Mouse (Mus musculus) cortical plate, adult 2 months (tissue): ENCODE data around the gene Tomm40. TPM values are rescaled to one million over a fixed set of nuclear protein-coding genes. Genes with fewer than 3 reads are reported as not detected.

ENCODE experiments used
- H3K27ac ChIP-seq: fragments of 200-500 bp; 2 replicates; pipeline ENCODE4 v1.5.1; 2012; ENCODE audit warnings: low read length, control low read depth, inconsistent platforms; ENCODE audit not compliant: insufficient read depth
- H3K4me1 ChIP-seq: fragments of 200-500 bp; 2 replicates; pipeline ENCODE4 v1.6.1; 2011; ENCODE audit warnings: low read length; ENCODE audit not compliant: control insufficient read depth, insufficient read depth
- H3K4me3 ChIP-seq: fragments of 200-500 bp; 2 replicates; pipeline ENCODE4 v1.5.1; 2011; ENCODE audit warnings: mild to moderate bottlenecking, low read length, control low read depth; ENCODE audit not compliant: insufficient read depth
- CTCF ChIP-seq: fragments of 200-500 bp; IDR thresholded peaks from 2 replicates; pipeline ENCODE4 v1.5.1; 2011; ENCODE audit warnings: mild to moderate bottlenecking, control low read depth, low read length; ENCODE audit not compliant: insufficient read depth; ENCODE audit errors: extremely low read depth
- POLR2A ChIP-seq: fragments of 200-500 bp; IDR thresholded peaks from 2 replicates; pipeline ENCODE4 v1.6.1; 2011; ENCODE audit warnings: mild to moderate bottlenecking, low read length, control low read depth; ENCODE audit not compliant: insufficient read depth; ENCODE audit errors: extremely low read depth
- polyA plus RNA-seq: library from polyadenylated mRNA; depleted of rRNA; stranded (reverse); fragments of >200 nt; gene quantifications from 2 replicates; pipeline ENCODE4 v1.2.3, GENCODE M21; 2012

The Tomm40 gene
- polyA plus RNA-seq, 1 experiment = 108 TPM

DNA sequence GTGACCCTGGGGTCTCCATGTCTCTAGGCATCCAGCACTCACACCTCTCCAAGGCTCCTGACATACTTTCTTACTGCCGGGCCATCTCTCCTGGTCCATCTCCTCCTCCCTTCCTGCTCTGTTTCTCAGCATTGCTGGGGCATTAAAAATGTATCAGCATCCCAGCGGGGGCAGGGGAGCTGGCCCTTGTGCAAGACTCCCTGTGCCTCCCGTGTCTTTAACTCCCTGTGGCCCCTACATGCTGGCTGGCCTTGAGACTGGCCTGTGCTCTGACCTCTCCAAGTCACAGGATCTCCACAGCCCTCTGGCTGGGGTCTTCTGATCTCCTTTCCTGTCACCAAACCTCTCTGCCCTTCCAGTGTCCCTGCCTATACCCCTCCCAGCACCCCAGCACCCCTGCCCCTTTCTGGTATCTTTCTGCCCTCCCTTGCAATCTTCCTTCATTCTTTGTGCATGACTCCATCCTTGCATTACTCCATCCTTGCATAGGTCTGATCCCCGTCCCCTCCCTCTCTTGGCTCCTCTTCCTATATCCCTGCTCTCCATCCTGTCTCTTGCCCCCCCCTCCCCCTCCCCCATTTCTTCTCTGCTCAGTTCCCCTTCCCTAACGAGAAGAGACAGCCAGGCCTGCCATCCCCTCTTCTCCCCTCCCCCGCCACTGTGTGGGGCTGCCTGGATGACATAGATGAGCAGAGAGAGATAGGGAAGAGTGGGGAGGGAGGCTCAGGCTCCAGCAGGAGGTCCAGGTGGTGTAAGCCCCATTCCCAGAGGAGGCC lies 31.4 kb upstream of the Tomm40 start:
- Histone ChIP-seq H3K4me1 (no peaks in the 10 kb centered on the region), H3K27ac (no peak overlapping the region), H3K4me3 (no peak overlapping the region)
- TF ChIP-seq POLR2A (no peak), CTCF (no peak)

DNA sequence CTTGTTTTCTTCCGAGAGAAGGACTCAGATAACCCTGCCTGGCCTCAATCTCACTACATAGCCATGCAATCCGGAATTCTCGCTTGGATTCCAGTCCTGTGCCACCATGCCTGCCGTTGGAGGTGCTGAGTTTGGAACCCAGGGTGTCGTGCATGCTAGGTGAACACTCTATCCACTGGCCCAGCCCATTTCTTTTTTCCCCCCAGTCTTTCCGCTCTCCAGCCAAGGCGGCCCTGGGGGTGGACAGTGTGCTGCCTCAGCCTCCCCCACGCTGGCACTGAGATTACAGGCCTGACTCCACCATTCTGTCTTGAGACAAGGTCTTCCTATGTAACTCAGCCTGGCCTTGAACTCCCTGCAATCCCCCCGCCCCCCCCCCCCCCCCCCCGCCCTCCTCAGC lies 30.7 kb upstream of the Tomm40 start:
- no peak overlapping the region for H3K4me3 ChIP-seq
- no peaks in the 10 kb centered on the region for H3K4me1 ChIP-seq
- TF ChIP-seq POLR2A = no peak
- H3K27ac ChIP-seq = no peak overlapping the region

DNA sequence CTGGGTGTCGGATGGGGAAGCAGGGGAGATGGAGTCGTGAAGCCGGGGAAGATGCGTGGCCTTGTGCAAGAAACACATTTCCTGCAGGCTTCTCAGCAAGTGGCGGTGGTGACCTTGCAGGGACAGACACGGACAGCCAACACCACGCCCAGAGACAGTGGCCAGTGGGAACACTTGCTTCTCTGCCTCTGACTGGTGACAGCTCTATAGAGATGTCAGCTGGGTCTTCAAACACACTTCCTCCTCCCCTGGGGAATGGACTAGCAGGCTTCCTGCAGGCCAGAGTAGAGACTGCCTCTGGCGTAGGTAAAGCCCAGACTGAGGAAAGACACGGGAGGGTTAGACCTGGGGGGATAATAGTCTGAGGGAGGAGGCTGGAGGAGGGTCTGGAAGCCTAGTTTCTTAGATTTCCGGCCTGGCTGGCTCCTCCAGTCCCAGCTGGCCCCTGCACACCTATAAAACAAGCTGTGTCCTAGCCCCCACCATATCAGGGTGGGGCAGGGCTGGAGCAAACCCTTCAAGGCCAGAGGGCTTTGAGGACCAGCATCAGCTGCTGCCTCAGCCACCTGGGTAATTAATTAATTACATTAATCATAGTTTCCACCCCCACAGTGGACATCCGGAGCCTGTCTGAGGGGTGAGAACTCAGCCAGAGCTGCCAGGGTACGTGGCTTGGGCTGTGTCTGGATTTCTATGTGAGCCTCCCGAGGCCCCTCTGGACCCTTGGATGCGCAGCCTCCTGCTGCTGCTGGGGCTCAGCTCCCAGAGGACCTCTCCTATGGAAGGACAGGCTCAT lies 29.6 kb upstream of the Tomm40 start:
- H3K4me1 ChIP-seq = no peaks in the 10 kb centered on the region
- no peak overlapping the region for H3K4me3 ChIP-seq
- no peak for TF ChIP-seq CTCF
- TF ChIP-seq POLR2A = no peak
- H3K27ac ChIP-seq = no peak overlapping the region

DNA sequence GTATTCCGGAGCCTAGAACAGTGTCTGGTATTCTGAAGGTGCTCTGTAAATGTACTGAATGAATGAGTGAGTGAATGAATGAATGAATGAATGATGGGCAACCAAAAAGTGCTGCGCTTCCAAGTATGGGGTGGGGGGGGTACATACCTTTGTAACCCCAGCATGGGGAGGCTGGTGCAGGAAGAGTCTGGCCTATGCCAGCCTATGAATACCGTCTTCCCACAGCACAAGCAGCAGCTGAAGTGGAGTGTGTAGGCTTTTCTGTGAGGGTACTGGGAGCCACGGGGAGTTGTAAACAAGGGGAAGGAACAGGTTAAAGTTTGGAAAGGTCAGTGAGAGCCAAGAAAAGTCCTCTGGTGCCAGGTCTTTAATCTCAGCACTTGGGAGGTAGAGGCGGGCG lies 28.6 kb upstream of the Tomm40 start:
- no peak for TF ChIP-seq POLR2A
- no peak for TF ChIP-seq CTCF
- H3K4me3 ChIP-seq = no peak overlapping the region
- no peak overlapping the region for H3K27ac ChIP-seq
- no peaks in the 10 kb centered on the region for H3K4me1 ChIP-seq

DNA sequence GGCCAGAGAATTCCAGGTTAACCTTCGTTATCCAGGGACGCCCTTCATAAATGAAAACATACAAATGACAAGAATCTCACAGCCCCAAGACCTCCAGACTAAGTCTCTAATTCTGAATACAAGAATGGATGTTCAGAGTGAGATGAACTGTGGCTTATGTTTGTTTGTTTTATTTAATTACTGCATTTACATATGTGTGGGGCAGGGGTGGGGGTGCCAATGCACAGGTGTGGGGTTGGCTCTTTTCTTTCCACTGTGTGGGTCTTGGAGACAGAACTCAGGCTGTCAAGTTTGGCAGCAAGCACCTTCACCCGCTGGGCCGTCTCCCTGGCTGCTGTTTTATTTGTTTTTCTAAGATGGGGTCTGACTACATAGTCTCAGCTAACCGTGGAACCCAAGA lies 27.2 kb upstream of the Tomm40 start:
- TF ChIP-seq CTCF = no peak
- no peak for TF ChIP-seq POLR2A
- Histone ChIP-seq H3K4me3 (no peak overlapping the region), H3K4me1 (no peaks in the 10 kb centered on the region), H3K27ac (no peak overlapping the region)

DNA sequence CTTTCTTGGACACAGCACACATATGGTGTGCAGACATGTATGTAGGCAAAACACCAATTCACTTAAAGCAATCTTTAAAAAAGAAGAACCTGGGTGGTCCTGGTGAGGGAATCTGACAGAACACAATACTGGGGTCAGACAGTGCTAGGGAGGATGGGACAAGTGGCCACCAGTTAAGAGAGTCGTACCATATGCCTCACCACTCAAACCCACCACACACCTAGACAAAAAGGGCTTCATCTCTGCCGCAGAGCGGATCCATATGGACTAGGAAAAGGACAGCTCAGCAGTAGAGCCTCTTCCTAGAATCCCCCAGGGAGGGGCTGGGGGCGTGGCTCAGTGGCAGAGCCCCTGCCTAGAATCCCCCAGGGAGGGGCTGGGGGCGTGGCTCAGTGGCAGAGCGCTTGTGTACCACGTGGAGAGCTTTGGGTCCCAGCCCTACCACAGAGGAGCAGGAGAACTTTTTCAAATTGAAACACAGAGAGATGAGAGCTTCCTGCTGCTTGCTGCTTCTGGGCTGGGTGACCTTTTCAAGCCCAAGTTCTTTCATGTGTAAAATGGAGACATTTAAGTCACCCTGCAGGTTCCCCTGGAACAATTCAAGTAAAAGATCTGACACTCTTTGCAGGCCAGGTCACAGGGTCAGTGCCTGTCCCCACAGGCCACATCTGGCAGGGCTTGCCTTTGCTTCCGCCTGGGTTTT lies 26.2 kb upstream of the Tomm40 start:
- TF ChIP-seq CTCF (no peak), POLR2A (no peak)
- H3K4me3 ChIP-seq = no peak overlapping the region
- no peak overlapping the region for H3K27ac ChIP-seq
- no peaks in the 10 kb centered on the region for H3K4me1 ChIP-seq

DNA sequence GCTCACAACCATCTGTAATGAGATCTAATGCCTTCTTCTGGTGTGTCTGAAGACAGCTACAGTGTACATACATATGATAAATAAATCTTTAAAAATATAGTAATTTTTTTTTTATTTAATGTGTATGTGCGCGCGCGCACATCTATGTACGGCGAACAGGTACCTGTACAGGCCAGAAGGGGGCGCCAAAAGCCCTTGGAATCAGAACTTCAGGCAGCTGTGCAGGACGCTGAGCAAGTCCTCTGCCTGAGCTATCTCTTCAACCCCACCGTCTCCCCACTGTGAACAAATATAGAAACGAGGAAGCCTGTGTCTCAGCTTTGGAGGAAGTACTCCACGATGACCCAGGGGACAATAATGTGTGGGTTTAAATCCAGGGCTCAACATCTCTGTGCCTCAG lies 25.0 kb upstream of the Tomm40 start:
- no peak overlapping the region for H3K27ac ChIP-seq
- TF ChIP-seq POLR2A (no peak), CTCF (no peak)
- no peak overlapping the region for H3K4me3 ChIP-seq
- no peaks in the 10 kb centered on the region for H3K4me1 ChIP-seq

DNA sequence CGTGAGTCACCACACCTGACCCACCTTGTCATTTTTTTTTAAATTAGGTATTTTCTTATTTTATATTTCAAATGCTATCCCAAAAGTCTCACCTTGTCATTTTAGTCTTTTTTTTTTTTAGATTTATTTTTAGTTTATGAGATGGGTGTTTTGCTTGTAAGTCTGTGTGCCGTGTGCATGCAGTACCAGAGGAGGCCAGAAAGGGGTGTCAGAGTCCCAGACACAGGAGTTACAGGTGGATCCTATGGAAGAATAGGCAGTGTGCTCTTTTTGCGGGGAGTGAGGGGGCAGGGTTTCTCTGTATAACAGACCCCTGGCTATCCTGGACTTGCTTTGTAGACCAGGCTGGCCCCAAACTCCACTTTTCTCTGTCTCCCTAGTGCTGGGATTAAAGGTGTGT lies 23.5 kb upstream of the Tomm40 start:
- H3K27ac ChIP-seq = no peak overlapping the region
- TF ChIP-seq CTCF = 0 out of 2 replicates have a peak, but pooled peaks have one; percentile 2
- no peak for TF ChIP-seq POLR2A
- no peak overlapping the region for H3K4me3 ChIP-seq
- no peaks in the 10 kb centered on the region for H3K4me1 ChIP-seq

DNA sequence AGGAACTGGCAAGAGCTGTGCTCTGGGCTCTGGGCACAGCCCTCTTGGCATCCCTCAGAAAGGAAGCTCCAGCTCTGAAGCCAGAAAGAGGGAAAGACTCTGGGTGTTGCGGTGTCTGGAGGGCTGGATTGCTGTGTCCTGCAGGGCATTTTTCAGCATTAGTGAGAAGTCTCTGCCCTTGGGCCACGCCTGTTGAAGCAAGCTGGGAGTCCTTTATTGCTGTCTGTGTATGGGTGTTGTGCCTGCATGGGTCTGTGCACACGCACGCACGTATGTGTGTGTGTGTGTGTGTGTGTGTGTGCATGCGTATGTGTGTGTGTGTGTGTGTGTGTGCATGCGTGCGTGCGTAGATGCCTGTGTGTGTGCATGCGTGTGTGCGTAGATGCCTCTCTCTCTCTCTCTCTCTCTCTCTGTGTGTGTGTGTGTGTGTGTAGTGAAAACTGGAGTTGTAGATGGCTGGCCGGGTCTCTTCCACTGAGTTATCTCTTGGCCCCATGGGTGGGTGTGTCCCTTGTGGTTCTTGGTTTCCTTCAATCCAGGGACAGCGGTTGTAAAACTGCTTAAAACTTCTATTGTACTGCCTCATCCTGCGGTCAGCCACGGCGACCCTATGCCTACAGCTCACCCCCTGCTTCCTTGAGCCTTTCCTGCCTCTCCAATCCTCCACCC lies 21.3 kb upstream of the Tomm40 start:
- Histone ChIP-seq H3K4me3 (no peak overlapping the region), H3K4me1 (no peaks in the 10 kb centered on the region), H3K27ac (no peak overlapping the region)
- TF ChIP-seq CTCF = no peak
- no peak for TF ChIP-seq POLR2A
